Mouse (Mus musculus): ENCODE measurements around the gene Zzz3. TPM values are rescaled to one million over a fixed set of nuclear protein-coding genes. Genes with fewer than 3 reads are reported as not detected.

The Zzz3 gene
- total and polyA plus RNA-seq, 3 experiments = 64.2 to 116 (median 94.9) TPM

DNA sequence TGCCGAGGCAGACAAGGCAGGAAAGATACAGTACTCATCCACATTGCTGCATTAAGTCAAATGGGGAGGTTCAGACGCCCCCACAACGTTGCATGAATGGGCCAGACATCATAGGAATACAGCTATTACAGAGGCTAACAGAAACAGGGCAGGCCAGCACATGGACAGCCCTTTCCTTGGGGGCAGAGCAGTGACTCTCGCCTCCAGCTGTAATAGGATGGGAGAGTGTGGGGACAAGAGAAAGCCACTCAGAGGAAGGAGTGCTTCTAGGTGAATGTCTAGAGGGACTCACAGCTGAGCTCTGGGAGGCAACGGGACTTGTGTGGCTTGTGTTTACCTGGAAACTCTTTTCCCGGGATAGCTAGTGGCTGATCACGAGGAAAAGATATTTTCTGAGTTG lies 88.5 kb downstream of the Zzz3 start:
- H3K4me2 ChIP-seq (ENCODE audit: insufficient read depth, low read depth, poor library complexity, severe bottlenecking) = no peak overlapping the region
- dilution Hi-C loops (cut with MboI; ENCODE audit: extremely low pct_ligation_motif_present, extremely low pct_unique_long_range_greater_than_20kb, low sequenced_read_pairs) = no loop called here

DNA sequence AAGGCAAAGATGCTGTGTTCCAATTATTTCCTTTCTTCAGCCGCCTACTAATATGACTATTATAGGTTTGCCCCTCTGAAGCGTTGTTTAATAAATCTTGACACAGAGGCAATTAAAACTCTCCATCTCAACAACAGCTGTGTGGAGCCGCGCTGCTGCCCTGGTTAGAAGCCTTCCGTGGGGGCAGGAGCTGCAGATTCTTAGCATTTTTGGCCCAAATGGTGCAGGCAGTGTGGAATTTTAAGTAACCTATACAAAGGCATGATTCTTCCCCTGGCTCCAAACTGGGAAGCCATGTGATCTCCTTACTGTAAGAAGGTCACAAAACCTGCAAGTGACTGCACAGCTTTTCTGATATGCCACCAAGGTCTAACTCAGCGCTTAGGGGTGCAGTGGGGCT lies 88.9 kb downstream of the Zzz3 start:
- dilution Hi-C loops (cut with MboI; ENCODE audit: extremely low pct_ligation_motif_present, extremely low pct_unique_long_range_greater_than_20kb, low sequenced_read_pairs) = no loop called here
- H3K27me3 ChIP-seq (replicated peaks) = no peaks in the 10 kb centered on the region
- H3K27ac ChIP-seq (ENCODE audit: insufficient read depth, low read depth) = no peak overlapping the region
- in situ Hi-C loops (cut with MboI; ENCODE audit: low pct_ligation_motif_present, low pct_unique_long_range_greater_than_20kb, low sequenced_read_pairs) = no loop called here
- H3K9me3 ChIP-seq (replicated peaks; ENCODE audit: low read length) = no peaks in the 10 kb centered on the region
- peaks cover 2 to 4% of the 10 kb centered on the region in 2 experiments; a peak in 3 of 4 replicates for H3K4me1 ChIP-seq (ENCODE audit: control insufficient read depth in 1 of 2, insufficient read depth in 2 of 2)
- H3K4me3 ChIP-seq (replicated peaks in 1 of 3; ENCODE audit: low read depth in 2 of 3, low read length in 2 of 3, poor library complexity in 1 of 3) = no peak overlapping the region
- no peak overlapping the region for H3K9ac ChIP-seq (ENCODE audit: insufficient read depth, low read depth)
- DNase-seq (ENCODE audit: extremely low read depth) = no peak
- H3K4me2 ChIP-seq (ENCODE audit: insufficient read depth, low read depth, poor library complexity, severe bottlenecking) = no peak overlapping the region
- no peaks in the 10 kb centered on the region for H3K36me3 ChIP-seq (replicated peaks in 1 of 2; ENCODE audit: control insufficient read depth in 1 of 2, insufficient read depth in 1 of 2, low read length in 1 of 2)
- H3K79me2 ChIP-seq (replicated peaks; ENCODE audit: control insufficient read depth, extremely low read depth, insufficient read depth, poor library complexity, severe bottlenecking) = no peaks in the 10 kb centered on the region
- TF ChIP-seq SMC3 (IDR thresholded peaks at IDR 0.05; ENCODE audit: low read depth, low read length) = no peak
- no peak for TF ChIP-seq KAT2A (IDR thresholded peaks at IDR 0.05; ENCODE audit: insufficient replicate concordance, low read length)
- no peak for TF ChIP-seq JUN (IDR thresholded peaks at IDR 0.05; ENCODE audit: insufficient read depth, low read depth, low read length)
- no peak for TF ChIP-seq MYC (IDR thresholded peaks at IDR 0.05; ENCODE audit: low read depth, low read length)
- no peak for TF ChIP-seq SIN3A (IDR thresholded peaks at IDR 0.05; ENCODE audit: low read length)
- no peak for TF ChIP-seq ZC3H11A (IDR thresholded peaks at IDR 0.05; ENCODE audit: low read depth, low read length)
- TF ChIP-seq IRF4 (IDR thresholded peaks at IDR 0.05; ENCODE audit: low read depth, low read length) = no peak
- no peak for TF ChIP-seq RAD21 (IDR thresholded peaks at IDR 0.05; ENCODE audit: low read depth, low read length)
- TF ChIP-seq EP300 (IDR thresholded peaks at IDR 0.05; ENCODE audit: low read length) = no peak
- no peak for TF ChIP-seq CTCF (conservative IDR thresholded peaks at IDR 0.05 in 1 of 2, IDR thresholded peaks at IDR 0.05 in 1 of 2; ENCODE audit: low read depth in 2 of 2, low read length in 2 of 2)

More for the DNA sequence above, 88.5 kb downstream of the Zzz3 start:
- Histone ChIP-seq H3K4me3 (replicated peaks in 1 of 3; ENCODE audit: low read depth in 2 of 3, low read length in 2 of 3, poor library complexity in 1 of 3) (no peak overlapping the region), H3K9me3 (replicated peaks; ENCODE audit: low read length) (no peaks in the 10 kb centered on the region), H3K27me3 (replicated peaks) (no peaks in the 10 kb centered on the region), H3K27ac (ENCODE audit: insufficient read depth, low read depth) (no peak overlapping the region), H3K4me1 (ENCODE audit: control insufficient read depth in 1 of 2, insufficient read depth in 2 of 2) (peaks cover 3 to 4% of the 10 kb centered on the region in 2 experiments; a peak in 3 of 4 replicates), H3K79me2 (replicated peaks; ENCODE audit: control insufficient read depth, extremely low read depth, insufficient read depth, poor library complexity, severe bottlenecking) (no peaks in the 10 kb centered on the region), H3K36me3 (replicated peaks in 1 of 2; ENCODE audit: control insufficient read depth in 1 of 2, insufficient read depth in 1 of 2, low read length in 1 of 2) (no peaks in the 10 kb centered on the region), H3K9ac (ENCODE audit: insufficient read depth, low read depth) (no peak overlapping the region)
- TF ChIP-seq UBTF (IDR thresholded peaks at IDR 0.05; ENCODE audit: low read depth, low read length) (no peak), MAX (IDR thresholded peaks at IDR 0.05; ENCODE audit: low read length) (no peak), HCFC1 (IDR thresholded peaks at IDR 0.05; ENCODE audit: low read depth, low read length) (no peak), KAT2A (IDR thresholded peaks at IDR 0.05; ENCODE audit: insufficient replicate concordance, low read length) (no peak), USF1 (IDR thresholded peaks at IDR 0.05; ENCODE audit: low read depth, low read length) (no peak), ZMIZ1 (IDR thresholded peaks at IDR 0.05; ENCODE audit: low read depth, low read length) (no peak), CHD2 (IDR thresholded peaks at IDR 0.05; ENCODE audit: low read length) (no peak), ZNF384 (IDR thresholded peaks at IDR 0.05; ENCODE audit: low read depth, low read length) (no peak), NRF1 (IDR thresholded peaks at IDR 0.05; ENCODE audit: low read depth, low read length) (no peak), MXI1 (IDR thresholded peaks at IDR 0.05; ENCODE audit: low read depth, low read length) (no peak), SMC3 (IDR thresholded peaks at IDR 0.05; ENCODE audit: low read depth, low read length) (no peak), CTCF (conservative IDR thresholded peaks at IDR 0.05 in 1 of 2, IDR thresholded peaks at IDR 0.05 in 1 of 2; ENCODE audit: low read depth in 2 of 2, low read length in 2 of 2) (no peak), SIN3A (IDR thresholded peaks at IDR 0.05; ENCODE audit: low read length) (no peak), JUND (conservative IDR thresholded peaks at IDR 0.05; ENCODE audit: low read depth, low read length) (no peak), POLR2AphosphoS2 (IDR thresholded peaks at IDR 0.05; ENCODE audit: low read depth, low read length) (no peak), NELFE (IDR thresholded peaks at IDR 0.05; ENCODE audit: low read depth, low read length) (no peak)
- in situ Hi-C loops (cut with MboI; ENCODE audit: low pct_ligation_motif_present, low pct_unique_long_range_greater_than_20kb, low sequenced_read_pairs) = no loop called here
- no peak for DNase-seq (ENCODE audit: extremely low read depth)

Measured in CH12.LX (cell line).